Mouse (Mus musculus): ENCODE data around the gene Dapk3.

The Dapk3 gene

GRCm38 (mm10) chr10:81143845-81144437 lies 38.9 kb upstream of the Dapk3 start:
- Histone ChIP-seq H3K36me3 (ENCODE audit: insufficient read depth, low read length) (peaks cover 59% of the 10 kb centered on the region), H3K4me3 (replicated peaks; ENCODE audit: low read length) (peak overlapping the region; percentile 92), H3K4me1 (replicated peaks; ENCODE audit: low read depth, low read length) (peaks cover 97% of the 10 kb centered on the region), H3K27me3 (ENCODE audit: insufficient read depth, low read length) (no peaks in the 10 kb centered on the region), H3K9me3 (ENCODE audit: low read length) (no peaks in the 10 kb centered on the region)
- TF ChIP-seq POU5F1 (IDR thresholded peaks at IDR 0.05; ENCODE audit: borderline replicate concordance, low read length) (no peak), NANOG (IDR thresholded peaks at IDR 0.05; ENCODE audit: borderline replicate concordance, low read length) (no peak), CTCF (conservative IDR thresholded peaks at IDR 0.05; ENCODE audit: low read length) (no peak)

- Histone ChIP-seq H3K9me3 (ENCODE audit: low read length) (no peaks in the 10 kb centered on the region), H3K4me1 (replicated peaks; ENCODE audit: low read depth, low read length) (peaks cover 97% of the 10 kb centered on the region), H3K27me3 (ENCODE audit: insufficient read depth, low read length) (no peaks in the 10 kb centered on the region), H3K4me3 (replicated peaks; ENCODE audit: low read length) (peak overlapping the region; percentile 92), H3K36me3 (ENCODE audit: insufficient read depth, low read length) (peaks cover 67% of the 10 kb centered on the region)
- TF ChIP-seq CTCF (conservative IDR thresholded peaks at IDR 0.05; ENCODE audit: low read length) (no peak), POU5F1 (IDR thresholded peaks at IDR 0.05; ENCODE audit: borderline replicate concordance, low read length) (no peak), NANOG (IDR thresholded peaks at IDR 0.05; ENCODE audit: borderline replicate concordance, low read length) (no peak)
Measured at GRCm38 (mm10) chr10:81144667-81145066, 38.1 kb upstream of the Dapk3 start.

GRCm38 (mm10) chr10:81145307-81145706 lies 37.5 kb upstream of the Dapk3 start:
- H3K36me3 ChIP-seq (ENCODE audit: insufficient read depth, low read length), result peaks cover 70% of the 10 kb centered on the region
- H3K27me3 ChIP-seq (ENCODE audit: insufficient read depth, low read length), result no peaks in the 10 kb centered on the region
- H3K9me3 ChIP-seq (ENCODE audit: low read length), result no peaks in the 10 kb centered on the region
- H3K4me3 ChIP-seq (replicated peaks; ENCODE audit: low read length), result peak overlapping the region; percentile 92
- H3K4me1 ChIP-seq (replicated peaks; ENCODE audit: low read depth, low read length), result peaks cover 97% of the 10 kb centered on the region
- no peak for TF ChIP-seq NANOG (IDR thresholded peaks at IDR 0.05; ENCODE audit: borderline replicate concordance, low read length)
- no peak for TF ChIP-seq POU5F1 (IDR thresholded peaks at IDR 0.05; ENCODE audit: borderline replicate concordance, low read length)
- TF ChIP-seq CTCF (conservative IDR thresholded peaks at IDR 0.05; ENCODE audit: low read length), result no peak

- Histone ChIP-seq H3K27me3 (ENCODE audit: insufficient read depth, low read length) (no peaks in the 10 kb centered on the region), H3K4me1 (replicated peaks; ENCODE audit: low read depth, low read length) (peaks cover 95% of the 10 kb centered on the region), H3K36me3 (ENCODE audit: insufficient read depth, low read length) (peaks cover 70% of the 10 kb centered on the region), H3K9me3 (ENCODE audit: low read length) (no peaks in the 10 kb centered on the region), H3K4me3 (replicated peaks; ENCODE audit: low read length) (peak overlapping the region; percentile 92)
- TF ChIP-seq CTCF (conservative IDR thresholded peaks at IDR 0.05; ENCODE audit: low read length) (no peak), POU5F1 (IDR thresholded peaks at IDR 0.05; ENCODE audit: borderline replicate concordance, low read length) (no peak), NANOG (IDR thresholded peaks at IDR 0.05; ENCODE audit: borderline replicate concordance, low read length) (no peak)
Measured at GRCm38 (mm10) chr10:81145778-81146177, 37.0 kb upstream of the Dapk3 start.

GRCm38 (mm10) chr10:81146296-81146695 lies 36.5 kb upstream of the Dapk3 start:
- TF ChIP-seq CTCF (conservative IDR thresholded peaks at IDR 0.05; ENCODE audit: low read length) (no peak), POU5F1 (IDR thresholded peaks at IDR 0.05; ENCODE audit: borderline replicate concordance, low read length) (no peak), NANOG (IDR thresholded peaks at IDR 0.05; ENCODE audit: borderline replicate concordance, low read length) (no peak)
- H3K9me3 ChIP-seq (ENCODE audit: low read length), result no peaks in the 10 kb centered on the region
- H3K27me3 ChIP-seq (ENCODE audit: insufficient read depth, low read length), result no peaks in the 10 kb centered on the region
- H3K4me1 ChIP-seq (replicated peaks; ENCODE audit: low read depth, low read length), result peaks cover 92% of the 10 kb centered on the region
- H3K4me3 ChIP-seq (replicated peaks; ENCODE audit: low read length), result peak overlapping the region; percentile 92
- H3K36me3 ChIP-seq (ENCODE audit: insufficient read depth, low read length), result peaks cover 70% of the 10 kb centered on the region

GRCm38 (mm10) chr10:81151261-81151660 lies 31.5 kb upstream of the Dapk3 start:
- no peak overlapping the region for H3K4me3 ChIP-seq (replicated peaks; ENCODE audit: low read length)

GRCm38 (mm10) chr10:81152609-81153008 lies 30.2 kb upstream of the Dapk3 start:
- peaks cover 75% of the 10 kb centered on the region for H3K36me3 ChIP-seq (ENCODE audit: insufficient read depth, low read length)
- no peak for TF ChIP-seq NANOG (IDR thresholded peaks at IDR 0.05; ENCODE audit: borderline replicate concordance, low read length)
- TF ChIP-seq POU5F1 (IDR thresholded peaks at IDR 0.05; ENCODE audit: borderline replicate concordance, low read length), result no peak
- TF ChIP-seq CTCF (conservative IDR thresholded peaks at IDR 0.05; ENCODE audit: low read length), result no peak

More at GRCm38 (mm10) chr10:81151261-81151660, 31.5 kb upstream of the Dapk3 start:
- H3K27me3 ChIP-seq (ENCODE audit: insufficient read depth, low read length), result no peaks in the 10 kb centered on the region
- no peaks in the 10 kb centered on the region for H3K9me3 ChIP-seq (ENCODE audit: low read length)
- TF ChIP-seq CTCF (conservative IDR thresholded peaks at IDR 0.05; ENCODE audit: low read length), result no peak
- TF ChIP-seq NANOG (IDR thresholded peaks at IDR 0.05; ENCODE audit: borderline replicate concordance, low read length), result no peak
- TF ChIP-seq POU5F1 (IDR thresholded peaks at IDR 0.05; ENCODE audit: borderline replicate concordance, low read length), result no peak
- H3K4me1 ChIP-seq (replicated peaks; ENCODE audit: low read depth, low read length), result peaks cover 84% of the 10 kb centered on the region
- peaks cover 74% of the 10 kb centered on the region for H3K36me3 ChIP-seq (ENCODE audit: insufficient read depth, low read length)

GRCm38 (mm10) chr10:81154313-81154712 lies 28.5 kb upstream of the Dapk3 start:
- Histone ChIP-seq H3K4me3 (replicated peaks; ENCODE audit: low read length) (peak overlapping the region; percentile 60), H3K36me3 (ENCODE audit: insufficient read depth, low read length) (peaks cover 75% of the 10 kb centered on the region), H3K9me3 (ENCODE audit: low read length) (no peaks in the 10 kb centered on the region), H3K4me1 (replicated peaks; ENCODE audit: low read depth, low read length) (peaks cover 79% of the 10 kb centered on the region), H3K27me3 (ENCODE audit: insufficient read depth, low read length) (no peaks in the 10 kb centered on the region)
- no peak for TF ChIP-seq CTCF (conservative IDR thresholded peaks at IDR 0.05; ENCODE audit: low read length)
- TF ChIP-seq POU5F1 (IDR thresholded peaks at IDR 0.05; ENCODE audit: borderline replicate concordance, low read length), result no peak
- TF ChIP-seq NANOG (IDR thresholded peaks at IDR 0.05; ENCODE audit: borderline replicate concordance, low read length), result no peak

More at GRCm38 (mm10) chr10:81152609-81153008, 30.2 kb upstream of the Dapk3 start:
- Histone ChIP-seq H3K4me1 (replicated peaks; ENCODE audit: low read depth, low read length) (peaks cover 77% of the 10 kb centered on the region), H3K9me3 (ENCODE audit: low read length) (no peaks in the 10 kb centered on the region), H3K4me3 (replicated peaks; ENCODE audit: low read length) (no peak overlapping the region), H3K27me3 (ENCODE audit: insufficient read depth, low read length) (no peaks in the 10 kb centered on the region)

GRCm38 (mm10) chr10:81154736-81155135 lies 28.1 kb upstream of the Dapk3 start:
- TF ChIP-seq POU5F1 (IDR thresholded peaks at IDR 0.05; ENCODE audit: borderline replicate concordance, low read length) (no peak), CTCF (conservative IDR thresholded peaks at IDR 0.05; ENCODE audit: low read length) (no peak), NANOG (IDR thresholded peaks at IDR 0.05; ENCODE audit: borderline replicate concordance, low read length) (no peak)
- peak overlapping the region; percentile 60; the same call in 1 of the 2 replicates for H3K4me3 ChIP-seq (replicated peaks; ENCODE audit: low read length)
- no peaks in the 10 kb centered on the region for H3K27me3 ChIP-seq (ENCODE audit: insufficient read depth, low read length)
- H3K36me3 ChIP-seq (ENCODE audit: insufficient read depth, low read length), result peaks cover 73% of the 10 kb centered on the region
- H3K9me3 ChIP-seq (ENCODE audit: low read length), result no peaks in the 10 kb centered on the region
- H3K4me1 ChIP-seq (replicated peaks; ENCODE audit: low read depth, low read length), result peaks cover 77% of the 10 kb centered on the region
